Mouse (Mus musculus): Measurements from ENCODE around the gene Chst2.

Gene Chst2

GRCm38 (mm10) chr9:95406571-95407561 is at the start of gene Chst2:
Chst2 (minus strand) TSS chr9:95406722.
- DNase-seq (ENCODE audit: low spot score): peak; percentile 60

- no peak for DNase-seq (ENCODE audit: low spot score)
Observed at GRCm38 (mm10) chr9:95451931-95452330, 45.4 kb upstream of the Chst2 start.

GRCm38 (mm10) chr9:95450586-95450985 is 44.1 kb upstream of the Chst2 start:
- no peak for DNase-seq (ENCODE audit: low spot score)

GRCm38 (mm10) chr9:95442321-95442731 is 35.8 kb upstream of the Chst2 start:
- DNase-seq (ENCODE audit: low spot score): no peak

- DNase-seq (ENCODE audit: low spot score): no peak
Observed at GRCm38 (mm10) chr9:95437883-95438282, 31.4 kb upstream of the Chst2 start.

- DNase-seq (ENCODE audit: low spot score): no peak
Observed at GRCm38 (mm10) chr9:95436294-95436613, 29.7 kb upstream of the Chst2 start.

- DNase-seq (ENCODE audit: low spot score): no peak
Observed at GRCm38 (mm10) chr9:95435506-95436293, 29.2 kb upstream of the Chst2 start.

- DNase-seq (ENCODE audit: low spot score): no peak
Observed at GRCm38 (mm10) chr9:95428277-95428676, 21.8 kb upstream of the Chst2 start.

- no peak for DNase-seq (ENCODE audit: low spot score)
Observed at GRCm38 (mm10) chr9:95413911-95414310, 7.4 kb upstream of the Chst2 start.

- DNase-seq (ENCODE audit: low spot score): no peak
Observed at GRCm38 (mm10) chr9:95412047-95412446, 5.5 kb upstream of the Chst2 start.

- no peak for DNase-seq (ENCODE audit: low spot score)
Observed at GRCm38 (mm10) chr9:95407586-95408220, 1.2 kb upstream of the Chst2 start.

- DNase-seq (ENCODE audit: low spot score): no peak
Observed at GRCm38 (mm10) chr9:95405946-95406570, 464 bp downstream of the Chst2 start.

- peak; percentile 73 for DNase-seq (ENCODE audit: low spot score)
Observed at GRCm38 (mm10) chr9:95405511-95405945, 994 bp downstream of the Chst2 start.

- DNase-seq (ENCODE audit: low spot score): no peak
Observed at GRCm38 (mm10) chr9:95404811-95405465, 1.6 kb downstream of the Chst2 start.

- DNase-seq (ENCODE audit: low spot score): no peak
Observed at GRCm38 (mm10) chr9:95401686-95402085, 4.8 kb downstream of the Chst2 start.

- no peak for DNase-seq (ENCODE audit: low spot score)
Observed at GRCm38 (mm10) chr9:95392011-95392410, 14.5 kb downstream of the Chst2 start.

- DNase-seq (ENCODE audit: low spot score): no peak
Observed at GRCm38 (mm10) chr9:95389956-95390355, 16.6 kb downstream of the Chst2 start.

GRCm38 (mm10) chr9:95387881-95388380 is 18.6 kb downstream of the Chst2 start:
- no peak for DNase-seq (ENCODE audit: low spot score)

GRCm38 (mm10) chr9:95375966-95376365 is 30.6 kb downstream of the Chst2 start:
- no peak for DNase-seq (ENCODE audit: low spot score)

- no peak for DNase-seq (ENCODE audit: low spot score)
Observed at GRCm38 (mm10) chr9:95375336-95375735, 31.2 kb downstream of the Chst2 start.

- no peak for DNase-seq (ENCODE audit: low spot score)
Observed at GRCm38 (mm10) chr9:95373741-95374140, 32.8 kb downstream of the Chst2 start.

All from layer of hippocampus, adult 9-10 months (tissue).